Mouse (Mus musculus) intestine, embryonic 16.5 days (tissue): Measurements from ENCODE around the gene Ubc. TPM values are rescaled to one million over a fixed set of nuclear protein-coding genes. Genes with fewer than 3 reads are reported as not detected.
A peak's percentile ranks its signal among the peaks of the same experiment; 100 is the strongest.
"Not testable (repeated sequence)": the region's sequence is repeated elsewhere in the genome, so short reads cannot be mapped to it uniquely, and the experiment has no call there.

Experiments used
- ATAC-seq: fragments of 200-750 bp; cut with Nextera tagmentation; 2 replicates; pipeline ENCODE4 v1.8.0; 2017; ENCODE audit warnings: moderate TSS enrichment, moderate library complexity
- H3K27ac ChIP-seq: fragments of 300-500 bp; sonication (generic); 2 replicates; pipeline ENCODE4 v1.5.1; 2014; ENCODE audit warnings: mild to moderate bottlenecking, low read length
- H3K27me3 ChIP-seq: fragments of 300-500 bp; sonication (generic); replicated peaks from 2 replicates; pipeline ENCODE4 v1.6.1; 2014; ENCODE audit warnings: low read length, control low read depth, mixed read lengths; ENCODE audit not compliant: control insufficient read depth, insufficient read depth
- H3K36me3 ChIP-seq: fragments of 300-500 bp; sonication (generic); 2 replicates; pipeline ENCODE4 v1.6.1; 2014; ENCODE audit warnings: low read length, control low read depth; ENCODE audit not compliant: control insufficient read depth, insufficient read depth
- H3K4me1 ChIP-seq: fragments of 300-500 bp; sonication (generic); 2 replicates; pipeline ENCODE4 v1.6.1; 2014; ENCODE audit warnings: low read length, control low read depth, mixed read lengths; ENCODE audit not compliant: control insufficient read depth, insufficient read depth
- H3K4me2 ChIP-seq: fragments of 300-500 bp; sonication (generic); 2 replicates; pipeline ENCODE4 v1.6.1; 2014; ENCODE audit warnings: low read depth, low read length, control low read depth
- H3K4me3 ChIP-seq: fragments of 300-500 bp; sonication (generic); 2 replicates; pipeline ENCODE4 v1.5.1; 2014; ENCODE audit warnings: mild to moderate bottlenecking, low read length
- H3K9ac ChIP-seq: fragments of 300-500 bp; sonication (generic); 2 replicates; pipeline ENCODE4 v1.6.1; 2014; ENCODE audit warnings: low read depth, low read length
- H3K9me3 ChIP-seq: fragments of 300-500 bp; sonication (generic); 2 replicates; pipeline ENCODE4 v1.6.1; 2016; ENCODE audit warnings: low read length, control low read depth; ENCODE audit not compliant: control insufficient read depth
- WGBS: fragments of 180-500 bp; shearing (Covaris S2); extraction: QIAGEN DNeasy Blood & Tissue Kit; methylation state at CpG from one replicate; pipeline ENCODE4 v1.1.7; 2014; 5-methylcytosine and 5-hydroxymethylcytosine counted together
- polyA plus RNA-seq: library from polyadenylated mRNA; unstranded; fragments of >200 nt; fragmentation: Nextera tagmentation; extraction: Ambion mirVana; gene quantifications from 2 replicates; pipeline ENCODE4 v1.2.1, GENCODE M21; 2015

The Ubc gene
- polyA plus RNA-seq, 1 experiment from 2014 or later: 920 TPM

GRCm38 (mm10) chr5:125387295-125387694 lies 2.7 kb downstream of the Ubc start:
- H3K9ac ChIP-seq, H3K9me3 ChIP-seq, ATAC-seq, H3K4me2 ChIP-seq, H3K36me3 ChIP-seq, H3K27ac ChIP-seq, H3K27me3 ChIP-seq, H3K4me3 ChIP-seq: not testable (repeated sequence)
- 86% methylated on average over 4 of the region's 6 CpGs for WGBS
- H3K4me1 ChIP-seq: peaks cover 17% of the 10 kb centered on the region

GRCm38 (mm10) chr5:125385215-125385940 lies 4.6 kb downstream of the Ubc start:
- no peak overlapping the region; the same call in 1 of the 2 replicates for H3K4me3 ChIP-seq
- no peak overlapping the region for H3K9ac ChIP-seq
- H3K9me3 ChIP-seq: no peaks in the 10 kb centered on the region
- peaks cover 12% of the 10 kb centered on the region for H3K4me1 ChIP-seq
- WGBS: 74% methylated on average over 8 of the region's 8 CpGs
- peak overlapping the region; percentile 3; the same call in 1 of the 2 replicates for H3K4me2 ChIP-seq
- H3K36me3 ChIP-seq: peaks cover 8% of the 10 kb centered on the region
- ATAC-seq: no peak
- H3K27ac ChIP-seq: no peak overlapping the region
- no peaks in the 10 kb centered on the region for H3K27me3 ChIP-seq

GRCm38 (mm10) chr5:125384512-125385214 lies 5.3 kb downstream of the Ubc start:
- H3K36me3 ChIP-seq: peaks cover 8% of the 10 kb centered on the region
- no peak overlapping the region for H3K9ac ChIP-seq
- no peaks in the 10 kb centered on the region for H3K9me3 ChIP-seq
- peaks cover 11% of the 10 kb centered on the region; the same call in 1 of the 2 replicates for H3K4me1 ChIP-seq
- 81% methylated on average over 2 of the region's 2 CpGs for WGBS
- ATAC-seq: no peak
- no peak overlapping the region for H3K4me3 ChIP-seq
- no peak overlapping the region for H3K27ac ChIP-seq
- H3K27me3 ChIP-seq: no peaks in the 10 kb centered on the region
- no peak overlapping the region for H3K4me2 ChIP-seq

- Histone ChIP-seq H3K9ac (no peak overlapping the region), H3K27me3 (no peaks in the 10 kb centered on the region), H3K4me1 (peaks cover 11% of the 10 kb centered on the region; the same call in 1 of the 2 replicates), H3K27ac (no peak overlapping the region), H3K36me3 (peaks cover 8% of the 10 kb centered on the region), H3K4me3 (no peak overlapping the region), H3K4me2 (no peak overlapping the region), H3K9me3 (no peaks in the 10 kb centered on the region)
- no peak for ATAC-seq
- WGBS: 70% methylated on average over 3 of the region's 3 CpGs
These were observed 6.2 kb downstream of the Ubc start for GRCm38 (mm10) chr5:125383637-125384420.

- no peaks in the 10 kb centered on the region for H3K9me3 ChIP-seq
- H3K27ac ChIP-seq: no peak overlapping the region
- H3K4me3 ChIP-seq: no peak overlapping the region
- no peaks in the 10 kb centered on the region for H3K27me3 ChIP-seq
- peaks cover 8% of the 10 kb centered on the region for H3K36me3 ChIP-seq
- no peak overlapping the region for H3K9ac ChIP-seq
- H3K4me2 ChIP-seq: no peak overlapping the region
- peak; percentile 61 for ATAC-seq
- WGBS: 47% methylated on average over 6 of the region's 6 CpGs
- peaks cover 8% of the 10 kb centered on the region; the same call in 1 of the 2 replicates for H3K4me1 ChIP-seq
These were observed 7.1 kb downstream of the Ubc start for GRCm38 (mm10) chr5:125382673-125383558.

GRCm38 (mm10) chr5:125381954-125382672 lies 7.9 kb downstream of the Ubc start:
- WGBS: 67% methylated on average over 5 of the region's 5 CpGs
- Histone ChIP-seq H3K36me3 (peaks cover 8% of the 10 kb centered on the region), H3K27me3 (no peaks in the 10 kb centered on the region), H3K9ac (no peak overlapping the region), H3K4me3 (no peak overlapping the region), H3K4me2 (no peak overlapping the region), H3K27ac (no peak overlapping the region), H3K4me1 (peaks cover 8% of the 10 kb centered on the region; the same call in 1 of the 2 replicates), H3K9me3 (no peaks in the 10 kb centered on the region)
- ATAC-seq: peak; percentile 11; the same call in 1 of the 2 replicates

GRCm38 (mm10) chr5:125378919-125379318 lies 11.1 kb downstream of the Ubc start:
- no peak for ATAC-seq
- Histone ChIP-seq H3K27ac (no peak overlapping the region), H3K4me2 (no peak overlapping the region), H3K4me3 (no peak overlapping the region), H3K4me1 (no peaks in the 10 kb centered on the region), H3K36me3 (no peaks in the 10 kb centered on the region), H3K27me3 (no peaks in the 10 kb centered on the region), H3K9ac (no peak overlapping the region), H3K9me3 (no peaks in the 10 kb centered on the region)
- 84% methylated on average over 5 of the region's 5 CpGs for WGBS

GRCm38 (mm10) chr5:125377214-125377613 lies 12.8 kb downstream of the Ubc start:
- Histone ChIP-seq H3K9me3 (no peaks in the 10 kb centered on the region), H3K27ac (no peak overlapping the region)

More at GRCm38 (mm10) chr5:125377214-125377613, 12.8 kb downstream of the Ubc start:
- 68% methylated on average over 7 of the region's 7 CpGs for WGBS
- no peak overlapping the region for H3K9ac ChIP-seq
- ATAC-seq: no peak
- no peaks in the 10 kb centered on the region for H3K36me3 ChIP-seq
- no peak overlapping the region for H3K4me2 ChIP-seq
- no peaks in the 10 kb centered on the region for H3K27me3 ChIP-seq
- no peak overlapping the region for H3K4me3 ChIP-seq
- no peaks in the 10 kb centered on the region for H3K4me1 ChIP-seq
